Mouse (Mus musculus) adrenal gland, postnatal 14 days (tissue): Measurements from ENCODE around the gene Ephx4. TPM values are rescaled to one million over a fixed set of nuclear protein-coding genes. Genes with fewer than 3 reads are reported as not detected.

Experiments
- DNase-seq: peaks from one replicate; pipeline ENCODE4 v3.0.0; 2021; ENCODE audit warnings: mixed read lengths
- total RNA-seq: library from RNA; stranded (reverse); gene quantifications from 2 replicates; pipeline ENCODE4 v1.2.3, GENCODE M21; 2021

Ephx4 gene
- total RNA-seq, 1 experiment from 2014 or later = 0.74 TPM

- no peak for DNase-seq
Observed at GRCm38 (mm10) chr5:107434001-107434400, 31.5 kb downstream of the Ephx4 start.

- DNase-seq = no peak
Observed at GRCm38 (mm10) chr5:107436185-107436584, 33.6 kb downstream of the Ephx4 start.

- DNase-seq = no peak
Observed at GRCm38 (mm10) chr5:107436587-107437209, 34.2 kb downstream of the Ephx4 start.

GRCm38 (mm10) chr5:107437464-107438281, 35.1 kb downstream of the Ephx4 start, which contains the start of gene Btbd8:
TSS of gene Btbd8 (plus strand) at chr5:107437997.
- DNase-seq = peak; percentile 97

GRCm38 (mm10) chr5:107438353-107438752, 35.8 kb downstream of the Ephx4 start:
- peak; percentile 5 for DNase-seq

GRCm38 (mm10) chr5:107441881-107442280, 39.3 kb downstream of the Ephx4 start:
- DNase-seq = no peak

- DNase-seq = peak; percentile 37
Observed at GRCm38 (mm10) chr5:107444251-107444650, 41.7 kb downstream of the Ephx4 start.

- DNase-seq = no peak
Observed at GRCm38 (mm10) chr5:107447977-107448376, 45.4 kb downstream of the Ephx4 start.

GRCm38 (mm10) chr5:107448784-107449183, 46.2 kb downstream of the Ephx4 start:
- no peak for DNase-seq

GRCm38 (mm10) chr5:107449620-107450019, 47.1 kb downstream of the Ephx4 start:
- DNase-seq = no peak

GRCm38 (mm10) chr5:107450299-107450698, 47.8 kb downstream of the Ephx4 start:
- no peak for DNase-seq

GRCm38 (mm10) chr5:107462147-107463076, 59.9 kb downstream of the Ephx4 start:
- no peak for DNase-seq

- DNase-seq = no peak
Observed at GRCm38 (mm10) chr5:107466501-107466900, 64.0 kb downstream of the Ephx4 start.

GRCm38 (mm10) chr5:107467098-107467497, 64.6 kb downstream of the Ephx4 start:
- no peak for DNase-seq

GRCm38 (mm10) chr5:107470600-107471329, 68.2 kb downstream of the Ephx4 start:
- DNase-seq = no peak

Other genes with a start within 250 kb of the Ephx4 start
- gene Tgfbr3, start 113.1 kb upstream of the Ephx4 start, total RNA-seq = 144 and 161 TPM in 2 replicates
- gene Brdt, start 71.6 kb upstream of the Ephx4 start, total RNA-seq = 3.5 and 4.5 TPM in 2 replicates
- gene Lpcat2b, start 28.8 kb downstream of the Ephx4 start, total RNA-seq = not detected in 2 replicates
- 6.8 and 7.2 TPM in 2 replicates for gene Btbd8, start 35.3 kb downstream of the Ephx4 start, total RNA-seq
- gene Gm42669, start 104.9 kb downstream of the Ephx4 start, total RNA-seq = not detected in 2 replicates
- gene 1700028K03Rik, start 132.0 kb downstream of the Ephx4 start, total RNA-seq = not detected in 2 replicates
- 13.2 and 21.2 TPM in 2 replicates for gene Rpap2, start 194.6 kb downstream of the Ephx4 start, total RNA-seq
- gene Glmn, start 195.2 kb downstream of the Ephx4 start, total RNA-seq = 8.9 and 11.3 TPM in 2 replicates